Mouse (Mus musculus): ENCODE data around the gene Rhd.

The Rhd gene

GRCm38 (mm10) chr4:134930684-134931481 is 66.5 kb downstream of the Rhd start, which contains the start of gene Syf2:
Gene Syf2 (plus strand): TSS chr4:134930898.
- DNase-seq (ENCODE audit: low read depth, low spot score), result peak; percentile 99

DNA sequence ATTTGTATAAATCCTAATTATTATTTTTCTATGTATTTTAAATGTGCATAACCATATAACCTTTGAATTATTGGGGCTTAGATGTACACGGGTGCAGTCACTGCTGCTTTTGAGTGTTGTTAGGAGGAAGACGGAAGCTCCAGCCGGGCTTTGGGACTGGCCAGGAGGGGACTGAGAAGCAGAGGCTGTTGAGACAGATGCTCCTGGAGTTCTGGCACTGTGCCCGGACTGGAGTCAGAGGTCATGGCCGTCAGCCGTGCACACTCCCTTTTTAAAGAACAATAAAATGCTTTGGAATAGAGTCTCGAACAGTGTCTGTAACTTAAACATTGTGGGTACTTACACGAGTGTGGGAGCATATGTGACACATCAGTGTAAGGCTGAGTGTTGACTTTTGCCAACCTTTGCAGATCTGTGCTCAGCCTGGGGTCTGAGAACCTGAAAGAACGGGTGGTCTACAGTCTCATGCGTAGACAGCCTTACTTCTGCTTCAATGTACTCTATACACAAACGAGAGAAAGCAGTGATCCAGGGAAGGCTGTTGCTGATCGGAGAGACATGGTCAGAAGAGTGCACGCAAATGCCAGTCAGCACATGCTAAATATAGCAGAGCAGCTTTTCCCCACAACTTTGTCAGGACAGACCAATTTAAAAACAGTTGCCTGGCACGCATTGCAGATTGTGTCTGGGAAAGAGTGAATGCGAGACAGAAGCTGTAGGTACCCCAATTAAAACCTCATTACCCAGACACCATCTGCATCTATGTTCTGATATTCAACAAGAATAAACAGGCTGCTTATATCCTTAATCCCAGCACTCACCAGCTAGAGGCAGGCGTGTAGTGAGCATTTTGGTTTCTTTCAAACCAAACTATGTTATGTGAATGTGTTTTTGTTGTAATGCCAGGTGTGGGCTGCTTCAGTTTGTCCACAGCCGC is 73.2 kb downstream of the Rhd start:
- no peak for DNase-seq (ENCODE audit: low read depth, low spot score)

GRCm38 (mm10) chr4:134939900-134940299 is 75.6 kb downstream of the Rhd start:
- DNase-seq (ENCODE audit: low read depth, low spot score), result no peak

DNA sequence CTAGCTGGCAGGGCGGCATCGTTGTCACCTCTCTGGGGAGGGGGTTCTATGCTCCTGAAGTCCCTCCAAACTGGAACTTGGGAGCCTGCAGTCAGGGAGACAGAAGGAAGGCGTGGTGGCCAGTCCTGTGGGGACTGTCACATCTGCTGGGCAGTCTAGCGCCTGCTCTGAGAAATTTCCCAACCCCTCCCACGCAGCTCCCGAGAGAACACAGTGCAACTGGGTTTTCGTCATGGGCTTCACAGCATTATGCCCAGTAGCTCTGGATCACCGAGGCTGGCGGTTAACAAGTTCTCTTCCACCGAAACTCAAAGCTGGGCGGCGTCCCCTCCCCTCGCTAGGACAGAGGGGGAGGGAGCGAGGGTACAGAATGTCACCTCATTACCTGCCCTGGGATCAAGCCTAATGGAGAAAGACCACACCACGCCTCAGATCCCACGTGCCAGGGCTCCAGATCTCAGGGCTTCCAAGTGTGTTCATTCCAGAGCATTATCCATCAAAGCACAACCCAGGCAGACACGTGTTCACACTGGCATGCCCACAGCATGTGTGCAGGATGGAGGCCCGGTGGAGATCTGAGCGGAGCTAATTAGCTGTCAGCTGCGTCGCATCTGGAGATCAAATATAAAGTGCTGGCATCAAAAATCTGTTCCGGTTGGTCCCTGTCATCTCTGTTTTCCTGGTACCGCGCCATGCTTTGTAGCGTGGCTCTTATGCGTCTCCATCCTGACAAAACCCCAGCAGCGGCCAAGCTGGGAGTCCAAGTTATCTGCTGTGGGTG is 79.6 kb downstream of the Rhd start:
- DNase-seq (ENCODE audit: low read depth, low spot score), result no peak

Measured in ZHBTc4 (cell line).